Comparison of ENCODE assay signal across 12 mouse cellular contexts in the genomic region with DNA sequence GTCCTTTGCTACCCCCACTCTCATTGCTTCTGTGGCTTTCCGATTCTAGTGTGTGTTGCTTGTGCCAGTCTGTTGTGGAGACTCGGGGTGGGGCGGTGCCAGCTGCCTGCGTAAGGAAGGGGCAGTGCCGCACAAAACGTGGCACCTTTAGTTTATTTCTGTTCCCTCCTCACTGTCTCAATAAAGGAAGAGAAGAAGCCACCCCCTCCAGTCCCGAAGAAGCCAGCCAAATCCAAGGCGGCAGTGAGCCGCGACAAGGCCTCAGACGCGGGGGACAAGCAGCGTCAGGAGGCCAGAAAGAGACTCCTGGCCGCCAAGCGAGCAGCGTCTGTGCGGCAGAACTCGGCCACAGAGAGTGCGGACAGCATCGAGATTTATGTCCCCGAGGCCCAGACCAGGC. TPM values are rescaled to one million over a fixed set of nuclear protein-coding genes. Genes with fewer than 3 reads are reported as not detected.
DNase-seq lines count a peak whose midpoint lies in the region; ATAC-seq and TF ChIP-seq lines count a peak whose summit lies in the region.
"Had no signal": no experiment of that assay in that cellular context is flagged by ENCODE, and none has a peak within 500 bp of the region (broad histone marks: within the 10 kb centered on the region; RNA-seq: fewer than 3 reads in every experiment).

No protein-coding gene starts in this region.

- no peaks in the 10 kb centered on the region for H3K27me3 ChIP-seq in kidney, embryonic 14.5 days (ENCODE audit: control insufficient read depth, insufficient read depth, low read length)
- H3K27me3 ChIP-seq: heart, embryonic 12.5 days had no signal

- no peak overlapping the region for H3K4me2 ChIP-seq in kidney, embryonic 14.5 days (replicated peaks; ENCODE audit: low read depth, low read length)
- H3K4me2 ChIP-seq: heart, embryonic 12.5 days had no signal

- no peak for TF ChIP-seq CTCF in lung, adult 2 months (IDR thresholded peaks at IDR 0.05; ENCODE audit: insufficient read depth, low read length)
- no peak for TF ChIP-seq CTCF in olfactory bulb, adult 2 months (IDR thresholded peaks at IDR 0.05; ENCODE audit: insufficient read depth, low read depth, low read length)

- no peak overlapping the region for H3K4me3 ChIP-seq in kidney, embryonic 14.5 days (ENCODE audit: low read length)
- no peak overlapping the region for H3K4me3 ChIP-seq in lung, adult 2 months (replicated peaks; ENCODE audit: extremely low read depth, low read depth, low read length)
- no peak overlapping the region for H3K4me3 ChIP-seq in olfactory bulb, adult 2 months (ENCODE audit: insufficient read depth, low read depth, low read length)
- H3K4me3 ChIP-seq: heart, embryonic 12.5 days had no signal

- peak overlapping the region; percentile 24; the same call in 1 of the 2 replicates for H3K27ac ChIP-seq in kidney, embryonic 14.5 days (ENCODE audit: low read depth, low read length)
- H3K27ac ChIP-seq in olfactory bulb, adult 2 months (ENCODE audit: insufficient read depth, low read depth, low read length) = peak overlapping the region; percentile 45; the same call in 1 of the 2 replicates

- no peak for ATAC-seq in kidney, embryonic 14.5 days (ENCODE audit: low FRiP score, low TSS enrichment)

- no peak for TF ChIP-seq POLR2A in lung, adult 2 months (IDR thresholded peaks at IDR 0.05; ENCODE audit: borderline replicate concordance, extremely low read depth, low read depth, low read length)
- TF ChIP-seq POLR2A in olfactory bulb, adult 2 months (IDR thresholded peaks at IDR 0.05; ENCODE audit: insufficient read depth, low read depth, low read length) = no peak

- peaks cover 7% of the 10 kb centered on the region for H3K4me1 ChIP-seq in kidney, embryonic 14.5 days (ENCODE audit: control insufficient read depth, insufficient read depth, low read length)
- 0 out of 2 replicates have a peak, but pooled peaks cover 2% of the 10 kb centered on the region for H3K4me1 ChIP-seq in lung, adult 2 months (ENCODE audit: control insufficient read depth, insufficient read depth, low read length)
- H3K4me1 ChIP-seq in olfactory bulb, adult 2 months (ENCODE audit: control insufficient read depth, insufficient read depth, low read length) = peaks cover 36% of the 10 kb centered on the region

- peaks cover 6% of the 10 kb centered on the region; the same call in 1 of the 2 replicates for H3K9me3 ChIP-seq in kidney, embryonic 14.5 days (ENCODE audit: control insufficient read depth, low read length)
- H3K9me3 ChIP-seq: G1E had no signal

- DNase-seq in adrenal gland, postnatal 10 days = peak; percentile 62
- no peak for DNase-seq in adrenal gland, adult 8-10 months
- DNase-seq in kidney, postnatal 36 days = no peak
- peak; percentile 28 for DNase-seq in lung, postnatal 10 days
- DNase-seq in lung, adult 2 months = no peak
- no peak for DNase-seq in right cerebral cortex, postnatal 14 days
- DNase-seq: cerebellum, adult 8-10 months; thymus, postnatal 25 days had no signal

- WGBS in kidney, embryonic 14.5 days = 42% methylated on average over 21 of the region's 21 CpGs
- 81% methylated on average over 21 of the region's 21 CpGs for WGBS in lung, adult 2 months
- 50% methylated on average over 21 of the region's 21 CpGs for WGBS in olfactory bulb, adult 2 months

- H3K9ac ChIP-seq in kidney, embryonic 14.5 days (ENCODE audit: low read depth, low read length) = no peak overlapping the region
- H3K9ac ChIP-seq: heart, embryonic 12.5 days had no signal

- peaks cover 59% of the 10 kb centered on the region for H3K36me3 ChIP-seq in kidney, embryonic 14.5 days (ENCODE audit: control insufficient read depth, insufficient read depth, low read length)

RNA-seq across cellular contexts. Expression of a gene that starts 12.7 kb away (rescaled TPM):
- total RNA-seq in adrenal gland, postnatal 10 days (2021) = 10 to 100 TPM; 67.9 to 90.2 TPM
- 10 to 100 TPM; 37.2 to 58.6 (median 47.9) TPM for total RNA-seq in adrenal gland, adult 8-10 months (2022)
- 218 and 250 TPM in 2 replicates for polyA plus RNA-seq in kidney, embryonic 14.5 days (2014; fragmentation: Nextera tagmentation; extraction: Ambion mirVana)
- 174 and 258 TPM in 2 replicates for polyA plus RNA-seq in lung, adult 2 months (2012; rRNA removed)
- not detected in 2 replicates for polyA plus RNA-seq in olfactory bulb, adult 2 months (2012; ENCODE audit: insufficient read depth, insufficient read length, low replicate concordance, missing spikeins)

Comparison
In these comparisons a context has a peak if more than half of its experiments do, and no peak if none do; other contexts are left out.
1. DNase-seq: peak in adrenal gland, postnatal 10 days (single experiment) and lung, postnatal 10 days (single experiment); none in adrenal gland, adult 8-10 months (single experiment), kidney, postnatal 36 days (0 of 2), lung, adult 2 months (single experiment) and right cerebral cortex, postnatal 14 days (single experiment).